Mouse (Mus musculus): ENCODE results near the gene Pm20d1. TPM values are rescaled to one million over a fixed set of nuclear protein-coding genes. Genes with fewer than 3 reads are reported as not detected.

Gene Pm20d1
- total RNA-seq, 2 experiments from 2014 or later = 1.5 to 2.3 TPM

DNA sequence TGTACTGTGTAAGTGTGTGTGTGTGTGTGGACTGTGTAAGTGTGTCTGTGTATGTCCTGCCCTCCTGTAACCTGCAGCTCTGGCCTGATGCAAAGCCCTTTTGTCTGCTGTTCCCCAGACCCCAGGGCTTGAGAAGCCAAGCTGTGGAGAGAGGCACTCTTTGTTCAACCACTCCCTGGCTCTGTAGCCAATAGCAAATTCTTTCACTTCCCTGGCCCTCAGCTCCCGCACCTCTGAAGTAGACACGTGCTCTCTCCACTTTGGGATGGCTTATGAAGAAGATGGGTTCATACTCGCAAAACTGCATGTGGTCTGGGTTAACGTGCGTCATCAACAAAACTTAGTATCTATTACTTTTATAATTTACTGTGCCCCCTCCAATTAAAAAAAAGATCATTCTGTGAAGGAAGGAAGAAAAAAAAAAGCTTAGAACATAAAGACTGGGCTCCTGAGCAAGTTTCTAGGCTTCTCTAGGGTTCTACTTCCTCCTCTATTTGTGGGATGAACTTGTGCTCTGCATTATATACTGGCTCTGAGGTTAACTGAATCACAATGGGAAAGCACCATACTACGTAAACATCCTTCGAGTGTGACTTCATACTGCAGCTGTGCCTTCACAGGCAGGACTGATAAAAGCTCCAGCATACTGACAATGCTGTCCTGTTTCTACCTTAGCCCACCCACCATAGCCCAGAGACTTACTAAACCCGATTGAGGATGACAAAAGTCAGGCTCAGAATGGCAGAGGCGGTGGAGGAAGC is 37.3 kb upstream of the Pm20d1 start:
- intact Hi-C loops (cut with DNase I) = loop anchor here (10.0 kb wide), 1 partner anchor 145 kb away; no protein-coding TSS in a partner anchor
- H3K4me3 ChIP-seq = no peak overlapping the region
- DNase-seq (ENCODE audit: extremely low spot score in 1 of 2, low spot score in 2 of 2) = peak in 1 of 2 experiments; percentile 6
- no peak for TF ChIP-seq CTCF (IDR thresholded peaks at IDR 0.05)
- H3K27ac ChIP-seq = no peak overlapping the region

DNA sequence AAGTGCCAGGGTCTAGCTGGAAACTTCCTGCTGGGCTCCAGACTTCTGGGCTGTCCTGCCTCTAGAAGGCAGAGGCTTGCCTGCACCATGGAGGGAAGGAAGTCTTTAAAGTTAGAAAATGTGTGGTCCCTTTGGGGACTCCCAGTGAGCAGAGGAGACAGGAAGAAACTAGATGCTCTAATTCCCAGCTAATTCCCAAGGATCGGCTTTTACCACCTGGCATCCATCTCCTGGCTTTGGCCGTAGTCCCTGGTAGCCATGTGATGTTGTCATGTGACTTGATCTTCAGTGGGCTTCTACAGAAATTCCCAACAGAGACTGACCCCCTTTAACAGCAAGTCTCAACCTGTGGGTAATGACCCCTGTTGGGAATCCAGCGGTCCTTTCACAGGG is 36.8 kb upstream of the Pm20d1 start:
- peak in 1 of 2 experiments; percentile 5 for DNase-seq (ENCODE audit: extremely low spot score in 1 of 2, low spot score in 2 of 2)
- intact Hi-C loops (cut with DNase I) = loop anchor here (10.0 kb wide), 1 partner anchor 146 kb away; no protein-coding TSS in a partner anchor
- no peak for TF ChIP-seq CTCF (IDR thresholded peaks at IDR 0.05)
- H3K27ac ChIP-seq = no peak overlapping the region
- H3K4me3 ChIP-seq = no peak overlapping the region

DNA sequence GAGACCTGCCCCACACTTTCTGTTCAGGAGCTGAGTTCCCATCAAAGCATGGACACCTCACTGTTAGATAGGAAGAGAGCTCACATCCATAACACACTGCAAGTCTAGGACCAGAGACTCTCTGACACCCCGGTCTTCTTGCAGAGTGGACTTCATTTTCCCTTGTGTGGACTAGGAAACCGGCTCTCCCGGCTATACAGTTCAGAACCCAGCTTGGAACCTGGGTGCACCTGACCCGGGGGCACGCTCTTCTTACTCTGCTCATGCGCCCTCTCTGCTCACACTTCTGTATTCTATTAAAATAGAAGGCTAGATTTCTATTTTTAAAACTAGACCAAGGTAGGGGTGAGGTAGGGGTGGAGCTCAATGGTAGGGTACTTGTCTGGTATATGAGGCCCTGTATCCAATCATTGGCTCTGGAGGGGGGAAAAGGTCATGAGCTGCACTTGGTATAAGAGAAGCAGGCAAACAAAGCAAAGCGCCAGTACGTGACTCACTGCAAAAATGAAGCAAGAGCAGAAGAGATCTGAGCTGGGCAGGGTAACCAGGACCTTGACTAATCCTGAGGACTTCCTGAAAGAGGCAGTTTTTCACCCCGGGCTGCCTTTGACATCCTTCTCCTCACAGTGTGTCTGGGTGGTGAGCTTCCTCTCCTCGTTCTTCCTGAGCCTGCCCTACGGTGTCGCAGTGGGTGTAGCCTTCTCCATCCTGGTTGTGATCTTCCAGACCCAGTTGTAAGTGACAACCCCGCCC is 35.9 kb upstream of the Pm20d1 start:
- H3K27ac ChIP-seq = no peak overlapping the region
- intact Hi-C loops (cut with DNase I) = loop anchor here (10.0 kb wide), 1 partner anchor 146 kb away; no protein-coding TSS in a partner anchor
- DNase-seq (ENCODE audit: extremely low spot score in 1 of 2, low spot score in 2 of 2) = peak in 1 of 2 experiments; percentile 3
- TF ChIP-seq CTCF (IDR thresholded peaks at IDR 0.05) = no peak
- H3K4me3 ChIP-seq = no peak overlapping the region

DNA sequence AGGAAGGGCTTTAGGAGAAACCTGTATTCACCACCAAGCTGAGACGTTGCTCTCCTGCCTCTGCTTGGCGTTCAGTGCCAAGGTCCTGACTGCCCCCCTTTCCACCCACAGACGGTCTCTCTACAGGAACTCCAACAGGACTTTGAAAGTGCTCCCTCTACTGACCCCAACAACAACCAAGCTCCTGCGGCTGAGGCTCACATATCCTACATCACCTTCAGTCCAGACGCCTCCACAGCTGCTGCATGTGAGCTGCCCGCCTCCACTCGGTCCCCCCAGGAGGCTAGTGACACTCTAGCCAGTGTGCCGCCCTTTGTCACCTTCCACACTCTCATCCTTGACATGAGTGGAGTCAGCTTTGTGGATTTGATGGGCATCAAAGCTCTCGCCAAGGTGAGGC is 33.5 kb upstream of the Pm20d1 start:
- TF ChIP-seq CTCF (IDR thresholded peaks at IDR 0.05) = no peak; the same call in none of the 2 replicates
- DNase-seq (ENCODE audit: extremely low spot score in 1 of 2, low spot score in 2 of 2) = peak in 1 of 2 experiments; percentile 8
- intact Hi-C loops (cut with DNase I) = loop anchor here (10.0 kb wide), 1 partner anchor 149 kb away; no protein-coding TSS in a partner anchor
- Histone ChIP-seq H3K4me3 (no peak overlapping the region), H3K27ac (no peak overlapping the region)

DNA sequence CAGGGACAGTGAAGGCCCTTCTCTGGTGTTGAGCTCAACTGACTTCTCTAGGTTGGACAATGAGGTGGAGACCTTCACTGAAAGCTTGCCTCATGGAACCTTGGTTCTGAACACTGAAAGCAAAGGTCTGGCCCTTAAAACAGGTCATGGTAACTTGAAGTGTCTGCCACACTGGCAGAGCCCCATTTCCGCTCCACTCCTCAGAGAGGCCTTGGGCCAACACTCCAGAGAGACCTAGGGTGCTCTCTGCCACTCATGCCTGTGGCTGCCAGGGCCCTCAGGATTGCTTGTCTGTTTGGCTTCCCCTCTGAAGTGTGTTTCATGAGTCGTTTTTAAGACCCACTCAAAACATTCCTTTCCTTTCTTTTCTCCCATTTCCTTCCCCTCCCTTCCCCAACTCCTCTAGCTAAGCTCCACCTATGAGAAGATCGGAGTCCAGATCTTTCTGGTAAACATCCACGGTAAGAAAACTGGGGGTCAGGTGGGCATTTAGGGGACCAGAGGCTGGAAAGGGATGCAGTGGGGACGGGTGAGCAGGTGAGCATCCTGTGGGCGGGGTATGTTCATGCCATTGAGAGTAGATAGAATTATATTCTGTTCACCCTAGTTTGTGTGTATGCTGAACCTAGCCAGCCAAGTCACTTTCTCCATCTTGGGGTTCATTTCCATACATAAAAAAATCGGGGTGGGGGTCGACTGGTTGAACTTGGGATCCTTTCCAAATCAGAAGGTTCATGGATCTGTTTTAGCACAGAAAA is 32.4 kb upstream of the Pm20d1 start:
- no peak for TF ChIP-seq CTCF (IDR thresholded peaks at IDR 0.05)
- intact Hi-C loops (cut with DNase I) = loop anchor here (1.0 to 10.0 kb wide), 3 partner anchors 52 to 150 kb away; no protein-coding TSS in a partner anchor
- Histone ChIP-seq H3K4me3 (no peak overlapping the region), H3K27ac (no peak overlapping the region)
- DNase-seq (ENCODE audit: extremely low spot score in 1 of 2, low spot score in 2 of 2) = no peak

DNA sequence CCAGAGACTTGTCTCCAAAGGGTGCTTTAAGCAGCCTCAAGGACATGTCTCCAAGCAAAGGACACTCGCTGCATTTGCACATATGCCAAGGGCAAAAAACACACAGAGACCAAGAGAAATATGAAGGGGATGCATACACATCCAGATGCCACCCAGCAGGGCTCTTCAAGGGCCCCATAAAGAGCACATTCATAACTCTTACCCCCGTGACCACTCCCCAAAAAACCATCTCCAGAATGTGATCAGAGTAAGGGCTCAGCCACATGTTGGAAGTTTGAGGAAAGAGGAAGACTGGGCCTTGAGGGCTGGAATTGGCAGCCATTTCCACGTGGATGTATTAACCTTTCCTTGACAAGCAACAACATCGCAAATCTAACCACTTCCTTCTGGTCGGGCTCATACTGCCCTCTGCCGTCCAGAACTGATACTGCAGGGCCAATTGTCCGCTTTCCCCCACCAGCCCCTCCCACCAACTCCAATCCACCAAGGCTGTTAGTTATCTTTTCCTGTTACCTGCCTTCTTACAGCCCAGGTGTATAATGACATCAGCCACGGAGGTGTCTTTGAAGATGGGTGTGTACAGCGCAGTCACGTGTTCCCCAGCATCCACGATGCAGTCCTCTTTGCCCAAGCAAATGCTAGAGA is 31.7 kb upstream of the Pm20d1 start:
- H3K4me3 ChIP-seq = no peak overlapping the region
- peak; percentile 73 to 86 for DNase-seq (ENCODE audit: extremely low spot score in 1 of 2, low spot score in 2 of 2)
- no peak overlapping the region for H3K27ac ChIP-seq
- TF ChIP-seq CTCF (IDR thresholded peaks at IDR 0.05) = peak; percentile 99
- intact Hi-C loops (cut with DNase I) = loop anchor here (1.0 to 10.0 kb wide), 3 partner anchors 53 to 151 kb away; no protein-coding TSS in a partner anchor

DNA sequence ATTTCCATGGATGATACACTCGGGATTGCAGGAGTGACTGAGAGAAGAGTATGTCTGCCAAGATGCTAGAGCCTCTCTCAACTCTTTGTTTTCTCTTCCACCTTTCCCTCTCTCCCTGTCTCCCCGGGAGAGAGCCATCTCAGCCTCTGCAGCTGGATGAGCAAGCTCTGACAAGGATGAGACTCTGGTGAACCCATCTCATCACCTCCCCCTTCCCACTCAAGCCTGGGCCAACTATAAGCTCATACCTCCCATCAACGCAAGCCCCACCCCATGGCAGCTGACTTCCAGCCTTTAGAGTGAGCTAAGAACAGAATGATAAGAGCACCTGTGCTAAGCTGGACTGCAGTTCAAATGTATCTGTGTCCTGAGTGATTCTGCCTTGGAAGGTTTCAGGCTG is 27.9 kb upstream of the Pm20d1 start:
- TF ChIP-seq CTCF (IDR thresholded peaks at IDR 0.05) = no peak
- intact Hi-C loops (cut with DNase I) = loop anchor here (5.0 to 10.0 kb wide), 2 partner anchors 78 to 154 kb away; no protein-coding TSS in a partner anchor

DNA sequence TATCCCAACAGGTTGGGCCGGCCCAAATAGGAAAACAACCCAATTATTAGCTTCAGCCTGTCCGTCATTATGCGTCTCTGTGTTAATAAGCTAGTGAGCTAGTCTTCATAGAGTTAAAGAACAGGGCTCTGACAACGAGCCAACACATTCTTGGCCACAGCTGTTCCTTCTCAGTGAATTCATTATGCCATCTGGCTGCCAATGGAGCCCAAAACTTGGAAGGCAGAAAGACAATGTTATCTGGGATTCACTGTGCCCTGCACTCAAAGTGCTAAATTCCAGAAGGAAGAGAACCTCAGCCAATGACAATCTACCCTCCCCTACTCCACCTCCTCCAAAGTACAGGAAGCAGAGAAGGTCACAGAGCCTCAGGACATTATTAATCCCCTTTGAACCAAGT is 26.5 kb upstream of the Pm20d1 start:
- Histone ChIP-seq H3K27ac (no peak overlapping the region), H3K4me3 (no peak overlapping the region)
- no peak for TF ChIP-seq CTCF (IDR thresholded peaks at IDR 0.05)
- peak; percentile 66 to 69 for DNase-seq (ENCODE audit: extremely low spot score in 1 of 2, low spot score in 2 of 2)
- intact Hi-C loops (cut with DNase I) = loop anchor here (1.0 kb wide), 1 partner anchor 53 kb away; no protein-coding TSS in a partner anchor

More for the DNA sequence above, 27.9 kb upstream of the Pm20d1 start:
- no peak for DNase-seq (ENCODE audit: extremely low spot score in 1 of 2, low spot score in 2 of 2)
- Histone ChIP-seq H3K27ac (no peak overlapping the region), H3K4me3 (no peak overlapping the region)

DNA sequence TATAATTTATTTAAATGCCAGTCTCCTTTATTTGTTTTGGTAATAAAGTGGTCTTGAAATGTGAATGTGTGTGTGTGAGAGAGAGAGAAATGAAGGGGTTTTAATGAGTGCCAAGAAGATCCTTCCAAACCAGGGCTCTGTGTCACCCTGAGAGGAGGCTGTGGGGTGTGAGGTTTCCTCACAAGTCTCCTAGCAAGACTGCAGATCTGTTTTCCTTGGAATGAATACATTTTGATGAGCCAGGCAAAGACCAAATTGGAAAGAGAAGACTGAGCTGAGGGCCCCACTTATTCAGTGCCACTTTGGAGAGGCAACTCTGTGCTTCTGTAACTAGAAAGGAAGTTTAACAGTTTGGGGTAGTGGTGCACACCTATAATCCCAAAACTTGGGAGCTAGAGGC is 25.7 kb upstream of the Pm20d1 start:
- TF ChIP-seq CTCF (IDR thresholded peaks at IDR 0.05) = no peak
- no peak for DNase-seq (ENCODE audit: extremely low spot score in 1 of 2, low spot score in 2 of 2)
- Histone ChIP-seq H3K27ac (no peak overlapping the region; the same call in 1 of the 2 replicates), H3K4me3 (no peak overlapping the region)
- intact Hi-C loops (cut with DNase I) = loop anchor here (1.0 kb wide), 1 partner anchor 52 kb away; no protein-coding TSS in a partner anchor

DNA sequence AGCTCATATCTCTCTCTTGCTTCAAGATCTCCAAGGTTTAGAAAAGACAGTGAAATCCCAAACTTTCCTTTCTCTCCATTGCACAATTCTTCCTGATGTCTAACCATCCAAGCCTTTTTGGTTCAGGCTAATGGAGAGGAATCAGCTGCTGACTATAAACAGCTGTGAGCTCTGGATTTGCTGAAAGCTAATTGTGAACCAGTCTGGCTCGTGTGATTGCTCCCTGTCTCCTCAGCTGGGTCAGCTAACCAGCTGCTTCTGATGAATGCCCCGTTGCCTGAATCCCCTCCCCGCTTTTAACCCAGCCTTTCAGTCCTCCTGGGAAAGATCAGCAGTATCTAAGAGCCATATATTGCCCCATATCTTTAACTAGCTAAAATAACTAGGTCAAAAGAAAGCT is 2.6 kb upstream of the Pm20d1 start:
- Histone ChIP-seq H3K27ac (no peak overlapping the region), H3K4me3 (no peak overlapping the region)
- DNase-seq (ENCODE audit: extremely low spot score in 1 of 2, low spot score in 2 of 2) = no peak
- TF ChIP-seq CTCF (IDR thresholded peaks at IDR 0.05) = no peak
- intact Hi-C loops (cut with DNase I) = no loop called here

DNA sequence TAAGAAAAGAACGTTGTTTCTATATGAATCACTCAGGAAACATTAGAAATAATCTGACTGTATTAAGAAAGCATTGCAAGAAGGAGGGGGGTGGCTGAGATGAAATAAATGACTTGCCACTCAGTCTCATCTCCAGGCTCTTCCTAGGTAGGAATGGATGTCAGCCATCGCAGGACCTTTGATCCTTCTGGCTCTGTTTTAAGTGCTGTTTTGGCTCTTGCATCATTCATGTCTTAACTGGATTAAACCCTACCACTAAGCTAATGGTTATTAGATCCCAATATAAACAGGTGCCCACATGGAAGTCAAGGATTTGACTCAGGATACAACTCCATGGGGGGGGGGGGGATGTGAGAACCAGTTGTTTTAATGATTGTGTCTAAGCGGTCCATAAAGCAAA is 2.0 kb upstream of the Pm20d1 start:
- no peak for TF ChIP-seq CTCF (IDR thresholded peaks at IDR 0.05)
- Histone ChIP-seq H3K27ac (no peak overlapping the region), H3K4me3 (no peak overlapping the region)
- no peak for DNase-seq (ENCODE audit: extremely low spot score in 1 of 2, low spot score in 2 of 2)
- intact Hi-C loops (cut with DNase I) = no loop called here
